Mouse (Mus musculus): ENCODE results near the gene Tle3.

Gene Tle3

DNA sequence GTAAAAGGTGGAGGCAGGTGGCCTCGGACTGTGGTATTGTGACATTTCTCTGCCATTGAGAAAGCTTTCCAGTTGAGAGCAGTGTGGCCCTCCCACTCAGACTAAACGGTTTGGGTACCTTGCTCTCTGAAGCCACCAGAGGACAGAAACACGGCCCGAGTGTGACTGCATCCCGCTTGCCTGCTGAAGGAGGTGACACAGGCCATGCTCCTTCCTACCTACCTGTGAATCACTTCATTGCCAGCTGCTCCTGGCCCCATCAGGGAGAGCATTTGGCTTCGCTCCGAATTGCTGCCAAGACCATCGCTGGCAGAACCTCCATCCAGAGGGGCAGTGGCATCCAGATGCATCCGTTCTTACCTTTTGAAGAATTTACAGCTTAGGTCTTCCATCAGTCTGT lies 26.0 kb downstream of the Tle3 start:
- no peak for DNase-seq

DNA sequence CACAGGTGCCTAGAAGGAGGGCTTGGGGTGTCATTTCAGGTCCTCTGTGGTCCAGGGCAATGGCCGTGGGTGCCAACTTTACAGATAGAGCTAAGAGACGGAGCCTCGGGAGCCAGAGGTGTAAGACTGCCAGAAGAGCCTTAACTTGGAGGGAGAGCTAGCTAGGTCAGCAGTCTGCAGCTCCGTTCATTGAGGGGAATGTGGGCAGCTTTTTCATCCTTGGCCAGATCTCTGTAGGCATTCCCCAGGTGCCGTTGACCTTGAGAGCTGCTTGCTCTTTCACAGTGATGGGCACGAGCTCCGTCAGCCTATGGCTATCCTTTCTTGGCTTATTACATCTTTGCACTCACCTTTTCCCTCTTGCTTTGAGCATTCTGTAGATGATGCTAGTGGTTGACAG lies 28.0 kb downstream of the Tle3 start:
- no peak for DNase-seq

DNA sequence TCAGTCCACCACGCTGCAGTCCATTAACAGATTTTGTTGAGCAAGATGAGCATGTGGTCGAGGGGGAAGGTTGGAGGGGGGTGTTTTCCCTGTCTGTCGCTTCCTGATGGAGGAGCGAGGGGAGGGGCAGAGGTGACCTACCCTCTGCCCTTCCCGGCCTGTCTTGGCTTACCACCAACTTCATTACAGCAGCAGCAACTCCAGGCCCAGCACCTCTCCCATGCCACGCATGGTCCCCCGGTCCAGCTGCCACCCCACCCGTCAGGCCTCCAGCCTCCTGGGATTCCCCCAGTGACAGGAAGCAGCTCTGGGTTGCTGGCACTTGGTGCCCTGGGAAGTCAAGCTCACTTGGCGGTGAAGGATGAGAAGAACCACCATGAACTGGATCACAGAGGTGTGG lies 29.5 kb downstream of the Tle3 start:
- DNase-seq = no peak

DNA sequence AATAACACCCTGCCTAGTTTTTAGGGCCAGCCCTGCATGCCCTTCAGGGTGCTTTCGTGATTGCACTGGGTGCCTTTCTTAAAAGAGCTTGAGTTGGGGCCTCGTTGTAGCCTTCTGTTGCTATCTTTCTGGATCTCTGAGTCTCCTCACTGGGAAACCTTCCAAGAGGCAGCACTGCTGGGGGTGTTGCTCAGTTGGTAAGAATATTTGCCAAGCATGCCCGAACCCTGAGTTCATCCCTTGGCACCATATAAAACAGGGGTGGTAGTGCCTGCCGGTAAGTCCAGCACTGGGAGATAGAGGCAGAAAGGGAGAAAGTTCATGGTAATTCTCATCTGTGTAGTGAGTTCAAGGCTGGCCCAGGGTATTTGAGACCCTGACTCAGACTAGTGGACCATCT lies 30.1 kb downstream of the Tle3 start:
- DNase-seq = no peak

DNA sequence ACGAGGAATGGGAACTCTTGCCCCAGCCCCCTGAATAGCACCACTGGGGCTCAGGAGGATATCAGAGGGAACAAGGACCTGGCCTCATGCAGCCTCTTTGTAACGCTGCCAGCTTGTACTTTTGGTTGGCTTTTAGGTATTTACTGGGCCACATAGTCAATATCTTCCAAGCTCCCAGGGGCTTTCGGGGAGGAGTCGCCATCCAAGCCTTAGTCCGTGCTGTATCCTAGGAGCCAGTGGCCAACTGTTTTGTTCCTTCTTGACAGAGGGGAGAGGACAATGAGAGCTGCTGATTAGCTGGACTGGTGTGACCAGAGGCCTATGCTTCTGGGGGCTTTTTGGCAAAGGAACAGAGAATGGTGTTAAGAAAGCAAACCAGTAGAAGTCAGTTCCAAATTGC lies 30.6 kb downstream of the Tle3 start:
- no peak for DNase-seq

DNA sequence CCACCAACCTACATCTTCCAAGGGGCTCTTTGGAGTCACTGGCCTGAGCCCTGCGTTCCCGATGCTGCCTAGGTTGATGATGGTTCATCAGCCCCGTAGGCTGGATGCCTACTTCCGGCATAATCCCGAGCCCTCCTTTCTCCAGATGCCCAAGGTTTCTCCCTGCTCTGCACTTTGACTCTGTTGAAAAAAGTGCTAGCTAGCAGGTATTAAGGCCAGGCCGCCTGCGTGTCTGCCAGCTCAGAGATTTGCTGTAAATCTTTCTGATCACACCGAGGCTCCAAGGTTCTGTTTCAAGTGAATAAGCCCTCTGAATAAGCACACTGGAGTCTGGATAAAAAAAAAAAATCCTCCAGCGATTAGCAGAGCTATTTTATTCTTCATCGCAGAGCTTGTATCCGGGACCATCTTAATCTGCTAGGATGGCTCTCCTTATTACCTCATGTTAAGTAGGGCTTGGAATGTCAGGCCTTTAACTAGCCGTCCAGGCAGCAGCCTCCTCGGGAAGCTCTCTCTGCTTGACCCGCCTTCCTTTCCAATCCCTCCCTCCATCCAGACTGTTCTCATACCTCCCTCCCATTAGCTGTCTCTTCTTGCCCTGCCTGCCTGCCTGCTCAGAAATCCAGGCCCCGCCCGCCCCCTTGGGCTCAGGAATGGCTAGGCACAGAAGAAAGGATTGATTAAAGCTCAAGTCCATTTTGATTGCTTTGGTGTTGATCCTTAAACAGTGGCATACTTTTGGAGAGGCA lies 31.9 kb downstream of the Tle3 start:
- no peak for DNase-seq

DNA sequence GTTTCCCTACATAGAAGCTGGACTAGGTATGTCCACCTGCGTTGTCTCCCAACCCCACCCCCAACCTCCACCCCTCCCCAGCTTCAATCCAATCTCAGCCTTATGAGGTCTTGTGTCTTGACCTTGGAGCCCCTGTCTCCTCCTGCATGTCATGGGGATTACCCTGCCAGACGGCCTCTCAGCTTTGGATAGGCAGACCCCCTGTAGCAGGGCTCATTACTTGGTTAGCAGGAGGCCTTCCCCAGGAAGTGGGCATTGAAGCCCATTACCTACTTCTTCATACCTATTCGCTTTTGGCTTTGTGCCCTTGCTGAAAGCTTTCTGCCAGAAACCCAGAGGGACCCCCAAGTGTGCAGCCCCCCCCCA lies 32.4 kb downstream of the Tle3 start:
- DNase-seq = no peak

DNA sequence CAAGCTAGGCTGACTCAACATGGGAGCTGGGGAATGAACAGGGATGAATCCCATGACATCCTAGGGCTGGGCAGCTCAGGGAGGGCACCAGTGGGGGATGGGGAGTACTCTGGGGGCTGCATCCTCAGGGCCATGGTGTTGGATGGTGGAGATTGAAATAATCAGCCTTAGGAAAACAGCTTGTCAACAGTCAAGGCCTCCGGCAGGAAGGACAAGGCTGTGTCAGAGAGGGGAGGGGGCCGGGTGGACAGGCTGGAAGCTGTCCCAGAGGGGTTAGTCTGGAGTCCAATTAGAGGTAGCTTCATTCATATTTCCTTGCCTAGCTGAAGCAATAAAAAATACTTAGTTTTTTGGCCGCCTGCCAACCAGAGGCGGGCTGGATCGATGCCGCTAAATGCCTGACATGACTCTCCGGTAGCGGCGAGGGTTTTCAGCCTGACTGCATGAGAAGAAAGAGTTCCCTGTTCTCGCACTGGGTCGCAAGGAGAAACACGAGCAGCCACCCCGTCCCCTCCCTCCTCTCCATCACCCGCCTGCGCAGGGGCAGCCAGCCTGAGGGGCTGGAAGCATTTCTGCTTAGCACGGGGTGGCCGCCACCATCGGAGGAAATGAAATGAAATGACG lies 32.9 kb downstream of the Tle3 start:
- DNase-seq = peak; percentile 67 to 71

DNA sequence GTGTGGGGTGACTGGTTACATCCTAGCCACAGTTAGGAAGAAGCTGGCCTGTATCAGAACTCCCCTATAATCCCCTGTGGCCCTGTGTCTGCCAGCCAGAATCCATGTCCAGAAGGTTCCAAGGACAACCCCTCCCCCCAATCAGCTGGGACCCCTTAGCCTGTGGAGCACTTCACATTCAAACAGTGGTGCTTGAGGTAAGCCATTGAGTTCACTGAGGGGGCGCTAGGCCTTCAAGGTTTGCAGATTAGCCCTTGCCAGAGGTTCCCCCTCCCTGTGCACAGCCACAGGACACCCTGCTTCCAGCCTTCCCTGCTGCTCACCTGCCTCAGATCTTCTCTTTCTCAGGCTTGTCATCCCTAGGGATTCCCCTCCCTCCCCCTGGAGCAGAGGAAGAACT lies 34.2 kb downstream of the Tle3 start:
- no peak for DNase-seq

DNA sequence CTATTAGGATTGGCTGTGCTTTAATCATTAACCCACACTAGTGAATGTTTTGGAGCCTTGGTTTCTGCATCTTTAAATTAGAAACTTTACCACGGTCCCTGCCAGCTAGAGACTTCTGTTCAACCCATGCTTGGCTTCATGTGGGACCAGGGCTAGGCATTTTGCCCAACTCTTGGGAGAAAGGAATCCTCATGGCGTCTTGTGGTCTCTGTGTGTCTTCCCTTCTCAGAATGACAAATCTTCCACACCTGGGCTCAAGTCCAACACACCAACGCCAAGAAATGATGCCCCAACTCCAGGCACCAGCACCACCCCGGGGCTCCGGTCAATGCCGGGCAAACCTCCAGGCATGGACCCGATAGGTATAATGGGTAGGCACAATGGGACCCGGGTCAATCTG lies 36.9 kb downstream of the Tle3 start:
- peak; percentile 69 to 82 for DNase-seq

DNA sequence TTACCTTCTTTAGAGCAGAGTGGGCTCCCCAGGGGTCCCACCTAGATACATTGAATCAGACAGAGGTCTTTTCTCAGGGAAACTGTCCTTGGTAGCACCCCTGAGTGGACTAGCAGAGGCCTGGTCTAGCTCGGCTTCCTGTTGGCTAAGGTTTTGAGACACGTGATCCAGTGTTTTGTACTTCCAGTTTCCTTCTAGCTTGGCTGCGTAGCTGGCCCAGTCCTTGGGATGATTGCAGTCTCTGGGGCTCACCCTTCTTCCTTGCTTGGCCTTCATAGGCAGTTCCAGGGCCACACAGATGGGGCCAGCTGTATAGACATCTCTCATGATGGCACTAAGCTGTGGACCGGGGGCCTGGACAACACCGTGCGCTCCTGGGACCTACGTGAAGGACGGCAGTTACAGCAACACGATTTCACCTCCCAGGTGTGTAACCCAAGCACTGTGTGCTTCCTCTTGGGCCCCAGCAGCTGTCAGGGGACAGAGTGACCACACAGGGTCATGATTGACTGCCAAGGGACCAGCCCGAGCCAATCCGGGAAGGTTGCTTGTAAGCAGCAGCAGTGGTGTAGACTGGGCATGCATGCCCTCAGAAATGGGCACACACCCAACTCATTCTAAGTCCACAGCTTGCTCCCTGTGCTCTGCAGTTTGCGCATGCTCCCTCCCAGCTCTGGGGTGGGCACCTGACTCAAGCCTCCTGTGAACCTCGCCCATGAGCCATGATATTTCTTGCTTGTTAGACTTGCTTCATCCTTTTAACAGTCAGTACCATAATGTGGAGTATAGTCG lies 41.7 kb downstream of the Tle3 start:
- DNase-seq = peak; percentile 74 to 81

DNA sequence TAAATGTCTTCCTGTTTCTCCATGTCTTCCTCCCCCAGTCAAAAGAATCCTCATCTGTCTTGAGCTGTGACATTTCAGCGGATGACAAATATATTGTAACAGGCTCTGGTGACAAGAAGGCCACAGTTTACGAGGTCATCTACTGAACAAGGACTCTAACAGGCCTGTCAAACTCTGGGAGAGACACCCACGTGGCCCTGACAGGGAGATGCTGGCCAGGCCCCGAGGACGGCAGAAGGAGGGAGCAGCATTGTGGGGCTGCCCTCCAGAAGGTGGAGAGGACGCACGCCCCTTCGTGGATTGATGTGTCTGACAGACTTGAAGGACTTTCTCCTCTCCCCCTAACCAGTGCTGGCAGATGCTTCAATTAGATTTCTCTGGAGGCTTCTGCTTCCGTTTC lies 44.4 kb downstream of the Tle3 start:
- DNase-seq = no peak

DNA sequence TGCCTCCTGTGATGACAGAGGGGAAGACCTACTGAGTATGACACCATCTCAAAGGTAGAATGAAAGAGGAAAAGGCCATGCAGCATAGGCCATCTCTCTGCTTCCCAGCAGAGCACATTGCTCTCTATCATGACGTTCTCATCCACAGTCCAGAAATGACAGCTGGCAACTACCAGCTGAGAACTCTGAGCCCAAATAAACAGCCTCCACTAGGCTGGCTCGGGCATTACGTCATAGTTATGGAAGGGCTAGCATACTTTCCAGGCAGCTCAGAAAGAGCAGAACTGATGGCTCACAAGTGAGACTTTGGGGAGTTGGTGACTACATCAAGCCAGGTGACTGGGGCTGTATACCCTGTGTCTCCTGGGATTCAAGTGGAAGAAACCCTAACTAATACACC lies 49.5 kb downstream of the Tle3 start:
- no peak for DNase-seq

DNA sequence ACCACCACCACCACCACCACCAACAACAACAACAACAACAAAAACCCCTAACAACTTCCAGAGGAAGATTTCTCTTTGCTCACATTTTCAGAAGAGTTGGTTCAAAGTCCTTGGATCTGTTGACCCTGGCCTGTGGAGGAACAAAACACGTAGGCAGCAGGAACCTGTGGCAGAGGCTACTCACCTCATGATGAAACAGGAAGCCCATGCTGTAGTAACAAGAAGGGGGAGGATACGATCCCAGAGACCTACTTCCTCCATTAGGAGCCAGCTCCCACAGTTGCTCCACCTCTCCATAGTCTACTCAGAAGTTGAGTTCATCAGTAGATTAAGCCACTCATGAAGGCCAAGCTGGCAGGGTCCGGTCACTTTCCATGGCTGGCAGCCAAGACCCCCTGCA lies 52.1 kb downstream of the Tle3 start:
- DNase-seq = no peak

DNA sequence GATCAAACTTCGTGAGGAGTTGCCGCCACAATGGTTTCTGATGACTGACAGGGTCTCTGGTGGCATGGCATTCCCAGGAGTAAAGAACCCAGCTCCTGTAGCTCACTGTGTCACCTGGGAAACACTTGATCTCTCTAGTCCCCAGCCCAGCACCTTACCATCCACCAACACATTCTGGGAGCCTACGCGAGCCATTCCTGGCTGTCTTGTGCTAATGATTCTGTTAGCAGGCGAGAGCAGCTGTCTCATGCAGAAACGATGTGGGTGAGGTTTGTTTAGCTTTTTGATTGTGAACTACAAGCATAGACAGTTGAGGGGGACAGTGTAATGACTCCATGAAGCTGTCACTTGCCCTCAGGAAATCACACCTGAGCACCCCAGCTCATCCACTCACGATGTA lies 54.3 kb downstream of the Tle3 start:
- DNase-seq = no peak

DNA sequence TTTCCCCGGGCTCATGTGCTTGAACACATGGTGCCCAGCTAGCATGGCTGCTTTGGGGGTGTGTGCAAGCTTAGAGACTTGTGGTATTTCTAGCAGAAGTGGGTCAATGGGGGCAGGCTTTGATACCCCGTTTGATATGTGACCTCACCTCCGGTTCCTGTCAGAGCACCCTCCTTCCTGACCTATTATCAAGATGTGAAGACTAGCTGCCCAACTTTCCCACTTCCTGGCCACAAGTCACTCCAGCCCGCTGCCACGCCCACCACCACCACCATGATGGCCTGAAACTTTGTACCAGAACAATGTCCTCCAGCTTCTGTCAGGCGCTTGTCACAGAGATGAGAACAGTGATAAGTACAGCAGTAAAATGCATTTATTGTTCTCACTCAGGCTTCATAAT lies 54.9 kb downstream of the Tle3 start:
- DNase-seq = no peak

DNA sequence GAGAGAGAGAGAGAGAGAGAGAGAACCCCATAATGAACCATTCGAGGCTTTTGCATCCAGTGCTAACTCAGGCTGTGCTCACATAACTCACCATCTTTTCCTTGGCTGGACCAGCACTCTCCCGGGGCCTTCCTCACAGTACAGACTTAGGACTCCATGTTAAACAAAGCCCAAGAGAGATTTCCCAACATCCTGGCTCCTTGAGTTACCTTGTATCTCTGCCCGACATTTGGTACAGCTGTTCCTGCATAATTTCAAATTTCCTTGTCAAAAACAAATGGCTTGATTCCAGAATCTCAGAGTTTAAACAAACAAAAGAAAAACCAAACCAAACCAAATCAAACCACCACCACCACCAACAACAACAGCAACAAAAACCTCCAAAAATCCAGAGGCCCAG lies 55.7 kb downstream of the Tle3 start:
- no peak for DNase-seq

DNA sequence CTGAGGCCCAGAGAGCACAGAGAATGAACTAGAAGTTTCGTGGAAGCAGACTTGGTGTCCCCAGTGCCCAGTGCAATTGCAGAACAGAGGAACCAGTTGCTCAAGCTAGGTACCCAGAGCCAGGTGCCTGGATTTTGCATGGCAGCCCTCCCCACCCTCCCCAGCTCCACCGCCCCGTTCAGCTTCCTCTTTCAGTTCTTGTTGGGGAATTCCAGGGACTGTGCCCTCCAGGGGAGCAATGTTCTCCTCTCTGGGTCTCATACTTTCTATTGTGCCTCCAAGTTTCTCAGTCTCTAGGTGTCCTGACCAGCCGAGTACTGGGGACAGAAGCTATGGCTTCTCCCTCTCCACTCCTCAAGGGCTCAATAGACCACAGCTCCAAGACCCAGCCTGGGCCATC lies 59.7 kb downstream of the Tle3 start:
- DNase-seq = no peak

DNA sequence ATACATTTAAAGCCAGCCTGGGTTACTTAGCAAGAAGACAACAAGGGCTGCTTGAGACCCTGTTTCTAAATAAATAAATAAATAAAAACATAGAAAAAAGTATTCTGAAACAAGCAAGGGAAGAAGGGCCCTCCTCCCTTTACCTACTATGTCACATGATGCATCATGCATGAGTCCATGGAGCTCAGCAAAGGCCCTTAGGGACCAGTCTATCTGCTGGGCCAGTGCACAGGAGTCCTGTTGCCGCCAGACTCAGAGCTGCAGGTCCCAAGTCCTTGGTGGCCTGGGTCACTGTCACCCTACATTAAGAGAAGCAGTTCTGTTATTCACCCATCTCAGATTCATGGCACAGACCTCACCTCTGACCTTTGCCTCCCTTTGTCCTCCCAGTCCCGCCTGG lies 61.0 kb downstream of the Tle3 start:
- DNase-seq = no peak

DNA sequence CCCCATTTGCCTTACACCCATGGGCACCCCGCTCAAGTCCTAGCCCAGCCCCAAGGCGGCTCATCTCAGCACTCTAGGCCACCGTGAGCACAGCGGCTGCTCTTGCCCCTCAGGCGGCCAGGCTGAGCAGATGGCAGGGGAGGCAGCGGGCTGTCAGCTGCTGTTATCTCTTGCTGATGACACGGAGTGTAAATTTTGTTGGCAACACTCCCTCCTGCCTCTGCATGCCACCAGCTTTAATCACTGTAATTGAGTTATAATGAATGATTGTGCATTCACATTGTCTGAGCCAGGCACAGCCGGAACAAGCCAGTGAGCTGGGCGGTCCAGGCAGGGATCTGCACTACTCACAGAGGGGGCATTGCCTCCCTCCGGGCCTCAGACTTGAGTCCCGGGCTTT lies 61.9 kb downstream of the Tle3 start:
- peak; percentile 71 to 76 for DNase-seq

DNA sequence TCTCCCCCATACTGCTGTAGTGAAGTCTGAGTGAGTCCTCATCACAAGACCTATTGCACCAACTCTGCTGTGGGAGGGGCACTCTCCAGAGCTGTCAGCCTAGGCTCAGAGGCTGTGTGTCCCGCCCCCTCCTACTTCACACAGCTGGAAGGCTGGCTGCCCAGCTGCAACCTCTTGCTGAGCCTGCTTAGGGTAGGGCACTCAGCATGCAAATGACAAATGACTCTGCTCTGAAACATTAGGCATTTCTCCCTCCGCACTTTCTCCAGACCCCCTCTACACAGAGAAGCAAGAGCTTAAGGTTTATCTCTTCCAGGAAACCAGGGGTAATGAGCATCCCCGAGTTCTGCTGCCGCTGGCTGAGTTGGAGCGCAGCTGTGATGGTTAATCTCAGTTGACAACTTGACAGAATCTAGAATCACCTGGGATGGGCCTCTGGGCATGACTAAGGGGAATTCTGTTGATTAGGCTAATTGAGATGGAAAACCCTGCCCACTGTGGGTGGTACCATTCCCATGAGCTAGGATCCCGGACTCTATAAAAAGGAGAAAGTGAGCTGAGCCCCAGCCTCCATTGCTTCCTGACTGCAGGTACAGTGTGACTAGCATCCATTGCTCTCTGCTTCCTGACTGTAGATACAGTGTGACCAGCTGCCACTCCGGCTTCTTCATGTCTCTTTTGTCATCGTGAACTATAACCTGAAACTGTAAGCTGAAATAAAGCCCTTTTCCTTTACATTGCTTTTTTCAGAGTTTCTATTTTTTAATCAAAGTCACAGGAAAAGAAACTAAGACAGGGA lies 63.2 kb downstream of the Tle3 start:
- no peak for DNase-seq

DNA sequence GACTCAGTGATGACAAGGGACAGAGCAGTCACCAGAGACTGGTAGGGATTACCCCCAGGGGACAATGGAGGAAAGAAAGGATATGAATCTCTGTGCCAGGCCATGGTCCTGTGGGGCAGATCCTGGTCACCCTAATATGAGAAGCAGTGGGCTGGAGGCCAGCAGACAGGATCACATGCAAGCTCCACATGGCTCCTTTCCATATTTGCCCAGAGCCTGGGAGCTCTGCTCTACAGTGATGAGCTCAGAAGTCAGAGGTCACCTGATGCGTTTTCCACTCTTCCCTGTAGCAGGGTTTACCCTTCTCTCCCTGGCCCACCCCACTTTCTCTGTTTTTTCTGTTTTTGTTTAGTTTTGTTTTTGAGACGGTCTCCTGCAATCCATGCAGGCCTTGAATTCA lies 63.9 kb downstream of the Tle3 start:
- peak; percentile 38 to 46 for DNase-seq

DNA sequence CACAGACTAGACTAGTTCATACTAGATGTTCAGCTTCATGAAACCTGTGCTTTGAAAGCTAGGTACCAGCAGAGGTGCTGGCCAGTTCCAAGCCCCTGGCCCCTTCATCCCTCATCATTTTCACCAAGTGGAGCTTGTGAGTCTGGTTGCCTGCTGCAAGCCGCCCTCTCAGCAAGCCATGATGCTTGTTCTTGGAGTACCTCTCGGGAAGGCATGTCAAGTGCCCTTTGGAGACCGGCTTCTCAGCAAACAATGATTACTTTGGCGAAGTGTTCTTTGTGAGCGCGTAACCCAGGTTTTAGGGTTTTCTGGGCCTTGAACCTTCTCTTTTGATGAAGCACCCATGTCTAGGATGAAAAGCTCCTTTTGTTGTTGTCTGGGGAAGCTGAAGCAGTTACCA lies 64.6 kb downstream of the Tle3 start:
- no peak for DNase-seq
